Mouse (Mus musculus) gastrocnemius, postnatal 10 days (tissue): ENCODE measurements around the gene Gm13212. TPM values are rescaled to one million over a fixed set of nuclear protein-coding genes. Genes with fewer than 3 reads are reported as not detected.

Experiments used
- total RNA-seq, 2 experiments: library from RNA; stranded (reverse); gene quantifications; 2 replicates each; pipeline ENCODE4 v1.2.3; 2021

Gm13212 gene
- total RNA-seq, 2 experiments from 2014 or later, result 1.0 to 1.2 TPM

Other genes starting within 250 kb of the Gm13212 start
- under 1 TPM; 0.31 to 0.59 TPM for gene Zfp990, start 74.4 kb upstream of the Gm13212 start, total RNA-seq
- gene Zfp980, start 85.5 kb downstream of the Gm13212 start, total RNA-seq, result under 1 TPM; 0.11 to 0.14 TPM